Mouse (Mus musculus) gastrocnemius, adult 2 months (tissue): ENCODE data around the gene Sebox. TPM values are rescaled to one million over a fixed set of nuclear protein-coding genes. Genes with fewer than 3 reads are reported as not detected.

Experiments
- DNase-seq: peaks from one replicate; pipeline ENCODE4 v3.0.0; 2022
- H3K27ac ChIP-seq: fragments of 200-600 bp; 2 replicates; pipeline ENCODE4 v1.8.1; 2022; ENCODE audit warnings: mild to moderate bottlenecking
- H3K4me3 ChIP-seq: fragments of 200-600 bp; 2 replicates; pipeline ENCODE4 v1.8.1; 2022; ENCODE audit warnings: mild to moderate bottlenecking, moderate library complexity
- CTCF ChIP-seq: fragments of 200-600 bp; IDR thresholded peaks from 2 replicates; pipeline ENCODE4 v1.8.1; 2022; ENCODE audit warnings: antibody characterized with exemption, mild to moderate bottlenecking, moderate library complexity
- intact Hi-C: fragments of 180-260 bp; cut with DNase I; formaldehyde crosslinking; loops from one replicate; pipeline ENCODE4 v1.15.1; 2025
- total RNA-seq, 2 experiments: library from RNA; stranded (reverse); gene quantifications; 2 replicates each; pipeline ENCODE4 v1.2.3; 2021

Sebox gene
- total RNA-seq, 2 experiments from 2014 or later = not detected

DNA sequence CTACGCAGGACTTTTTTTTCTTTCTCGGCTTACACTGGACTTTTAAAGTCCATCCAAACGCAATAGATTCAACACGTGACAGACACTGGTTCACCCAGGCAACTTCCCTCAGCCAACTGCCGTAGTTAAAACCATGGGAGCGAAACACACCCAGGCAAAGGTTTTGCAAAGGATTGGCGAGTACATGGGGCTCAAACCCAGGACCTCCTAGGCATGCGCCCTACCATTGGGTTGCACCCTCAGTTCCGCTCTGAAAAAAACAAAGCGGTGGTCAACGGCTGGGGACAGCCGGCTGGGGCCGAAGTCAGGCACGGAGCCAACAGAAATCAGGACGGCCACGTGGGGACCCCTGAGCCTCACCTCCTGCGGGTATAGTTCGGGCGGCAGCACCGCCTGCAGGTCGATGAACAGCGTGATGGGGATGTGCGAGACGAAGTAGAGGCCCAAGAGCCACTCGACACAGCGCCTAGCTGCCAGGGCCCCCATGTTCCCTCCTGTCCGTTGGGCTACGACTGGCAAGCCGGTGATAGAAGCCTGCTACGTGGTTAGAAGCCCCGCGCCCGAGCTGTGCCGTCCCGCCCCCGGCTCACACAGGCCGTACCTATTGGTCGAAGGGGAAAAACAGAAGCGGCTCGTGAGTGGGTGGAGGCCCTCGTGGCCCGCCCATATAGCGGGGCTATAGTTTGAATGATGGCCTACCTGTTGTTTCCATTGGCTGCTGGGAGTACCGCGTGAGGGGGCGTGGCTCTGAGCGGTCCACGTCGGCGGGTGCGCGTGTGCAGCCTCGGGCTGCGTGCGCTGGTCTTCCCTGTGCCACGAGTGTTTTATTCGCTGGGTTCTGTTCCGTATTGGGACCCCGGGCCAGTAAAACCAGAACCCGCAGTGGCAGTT lies 47.2 kb downstream of the Sebox start, which contains the start of gene Tmem97:
TSS of gene Tmem97 (minus strand) at position 610 of the 891 bp plus-strand sequence.
- DNase-seq = peak; percentile 97
- Histone ChIP-seq H3K27ac (peak within 1 kb of the TSS; percentile 88), H3K4me3 (peak within 1 kb of the TSS; percentile 78)
- intact Hi-C loops = loop anchor here (10.0 kb wide), 1 partner anchor 274 kb away; the partner anchor contains the start of gene Lyrm9
- TF ChIP-seq CTCF = peak; percentile 28; the same call in 1 of the 2 replicates

DNA sequence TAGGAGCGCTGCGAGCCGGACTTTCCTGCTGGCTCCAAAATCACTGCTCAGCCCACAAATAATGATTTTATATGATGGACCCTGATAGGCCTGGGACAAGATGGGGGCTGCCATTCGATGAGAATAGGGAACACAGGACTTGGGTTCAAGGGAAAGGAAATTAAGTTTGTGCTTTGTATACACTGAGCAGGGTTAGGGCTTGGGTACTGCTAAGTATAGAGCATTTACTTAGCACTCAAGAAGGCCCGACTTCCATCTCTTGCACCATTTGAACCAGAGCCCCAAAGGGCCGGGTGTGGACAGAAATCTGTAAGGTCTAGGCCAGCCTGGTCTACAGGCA lies 47.8 kb downstream of the Sebox start:
- TF ChIP-seq CTCF = no peak
- intact Hi-C loops = loop anchor here (10.0 kb wide), 1 partner anchor 274 kb away; the partner anchor contains the start of gene Lyrm9
- Histone ChIP-seq H3K27ac (peak overlapping the region; percentile 88), H3K4me3 (peak overlapping the region; percentile 78)
- no peak for DNase-seq

Other genes starting within 250 kb of the Sebox start
- gene 2610507B11Rik, start 241.7 kb upstream of the Sebox start, total RNA-seq = 100 to 1,000 TPM; 221 to 231 TPM
- under 1 TPM; 0.75 to 0.87 TPM for gene BC030499, start 212.6 kb upstream of the Sebox start, total RNA-seq
- gene Spag5, start 201.9 kb upstream of the Sebox start, total RNA-seq = 1 to 10 TPM in 1 of 2 experiments, under 1 TPM in 1; 0.81 to 2.0 TPM
- 1 to 10 TPM; 1.6 to 2.7 TPM for gene Aldoc, start 180.5 kb upstream of the Sebox start, total RNA-seq
- gene Pigs, start 175.0 kb upstream of the Sebox start, total RNA-seq = 10 to 100 TPM; 20.0 to 21.3 TPM
- 1 to 10 TPM; 7.1 to 9.2 TPM for gene Unc119, start 160.0 kb upstream of the Sebox start, total RNA-seq
- not detected for gene Foxn1, start 116.9 kb upstream of the Sebox start, total RNA-seq
- gene Slc13a2, start 81.2 kb upstream of the Sebox start, total RNA-seq = not detected
- gene Slc46a1, start 37.8 kb upstream of the Sebox start, total RNA-seq = 1 to 10 TPM in 1 of 2 experiments, under 1 TPM in 1; 0.77 to 1.4 TPM
- gene Sarm1, start 5.7 kb upstream of the Sebox start, total RNA-seq = under 1 TPM; 0.64 to 0.71 TPM
- 10 to 100 TPM; 11.7 to 14.5 TPM for gene Vtn, start 4.4 kb upstream of the Sebox start, total RNA-seq
- 10 to 100 TPM; 11.9 to 13.0 TPM for gene Tmem199, start 8.7 kb downstream of the Sebox start, total RNA-seq
- gene Poldip2, start 8.7 kb downstream of the Sebox start, total RNA-seq = 100 to 1,000 TPM in 1 of 2 experiments, 10 to 100 TPM in 1; 98.0 to 113 TPM
- 10 to 100 TPM; 45.7 to 49.8 TPM for gene Tnfaip1, start 32.9 kb downstream of the Sebox start, total RNA-seq
- gene Ift20, start 32.9 kb downstream of the Sebox start, total RNA-seq = 10 to 100 TPM; 17.8 to 21.6 TPM
- 1 to 10 TPM; 2.3 to 2.5 TPM for gene Tmem97, start 47.3 kb downstream of the Sebox start, total RNA-seq
- gene Nlk, start 193.9 kb downstream of the Sebox start, total RNA-seq = 1 to 10 TPM; 8.1 to 10.0 TPM
- gene Ccnq, start 248.3 kb downstream of the Sebox start, total RNA-seq = 10 to 100 TPM in 1 of 2 experiments, 1 to 10 TPM in 1; 9.8 to 13.0 TPM